Mouse (Mus musculus): ENCODE measurements around the gene Sult2b1.

GRCm38 (mm10) chr7:45707375-45707967, 77.0 kb downstream of the Sult2b1 start:
- TF ChIP-seq GATA1 (IDR thresholded peaks at IDR 0.05; ENCODE audit: low read length) (no peak), TAL1 (IDR thresholded peaks at IDR 0.05; ENCODE audit: low read length) (no peak)
